Mouse (Mus musculus) kidney, postnatal 14 days (tissue): ENCODE results near the gene Defb22.

Source experiments
- DNase-seq: peaks from one replicate; pipeline ENCODE4 v3.0.0; 2022; ENCODE audit warnings: mixed read lengths

Gene Defb22

DNA sequence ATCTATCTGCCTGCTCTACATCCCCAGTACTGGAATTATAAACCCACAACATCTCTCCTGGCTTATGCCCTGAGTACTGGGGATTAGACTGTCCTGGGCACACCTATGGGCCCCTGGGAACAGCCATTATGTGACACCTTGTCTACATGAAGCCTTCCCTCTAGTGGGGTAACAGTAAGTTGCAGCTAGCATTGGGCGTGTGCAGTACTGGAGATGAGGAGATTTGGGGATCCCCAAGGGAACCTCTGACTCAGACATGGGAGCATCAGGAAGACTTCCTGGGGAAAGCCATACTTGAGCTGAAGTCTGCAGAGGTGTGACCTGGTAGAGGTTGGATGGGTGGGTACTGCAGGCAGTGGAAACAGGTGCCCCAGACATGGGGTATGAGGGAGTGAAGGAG lies 51.0 kb downstream of the Defb22 start:
- DNase-seq, result no peak

DNA sequence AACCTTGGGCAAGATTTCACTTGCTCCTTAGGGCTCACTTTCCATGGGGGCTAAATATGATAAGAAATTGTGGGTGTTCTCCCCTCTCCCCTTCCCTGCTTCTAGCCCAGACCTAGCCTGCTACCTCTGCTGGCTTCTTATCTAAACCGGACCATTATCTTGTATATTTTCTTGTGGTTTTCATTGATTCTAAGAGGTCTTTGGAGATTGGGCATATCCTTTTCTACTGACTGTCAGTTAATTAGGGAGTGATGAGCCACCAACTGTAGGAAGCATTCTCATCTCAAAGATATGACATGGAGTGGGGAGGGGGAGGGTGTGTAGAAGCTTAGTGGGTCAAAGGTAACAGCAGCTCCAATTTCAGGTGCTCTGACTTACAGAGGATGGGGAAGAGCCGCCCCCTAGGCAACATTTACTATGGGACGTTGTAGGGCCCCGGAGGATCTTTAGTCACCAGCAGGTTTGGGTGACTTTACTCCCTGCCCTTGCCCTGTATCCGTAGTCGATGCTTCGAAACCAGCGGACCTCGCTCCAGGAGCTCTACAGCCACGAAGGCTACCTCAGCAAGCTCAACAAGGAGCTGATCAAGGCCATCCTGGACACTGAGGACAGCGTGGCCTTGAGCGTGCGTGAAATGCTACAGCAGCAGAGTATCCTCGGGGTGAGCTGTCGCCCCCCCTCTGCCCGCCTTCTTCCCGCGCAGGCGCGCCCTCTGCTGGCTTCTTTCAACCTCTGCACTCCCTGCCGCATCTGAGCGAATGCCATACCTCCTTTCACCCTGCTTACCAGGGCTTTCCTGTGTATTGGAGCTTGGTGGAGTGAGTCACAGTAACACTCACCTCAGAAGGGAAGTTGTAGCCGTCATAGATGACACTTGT lies 52.7 kb downstream of the Defb22 start:
- peak; percentile 88 for DNase-seq

DNA sequence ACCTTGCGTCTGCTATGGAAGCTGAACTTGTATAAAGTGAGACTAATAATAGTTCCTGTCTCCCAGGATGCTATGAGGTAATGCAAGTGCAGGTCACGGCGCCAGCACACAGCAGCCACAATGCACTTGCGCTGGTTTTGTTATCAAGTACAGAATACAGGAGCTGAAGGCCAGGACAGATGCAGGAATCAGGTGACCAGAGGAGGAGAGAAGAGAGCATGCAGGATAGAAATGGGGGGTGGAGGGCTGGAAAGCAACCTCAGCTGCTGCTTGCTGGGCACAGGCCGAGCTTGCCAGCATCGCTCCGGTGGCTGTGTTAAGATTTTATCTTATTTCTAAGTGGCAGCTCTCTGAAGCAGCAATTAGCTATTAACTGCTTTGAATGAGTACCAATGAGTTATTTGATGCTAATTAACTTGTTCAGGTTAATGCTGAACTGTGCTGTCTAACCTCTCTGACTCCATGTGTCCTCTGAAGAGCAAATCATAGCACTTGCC lies 53.5 kb downstream of the Defb22 start:
- peak; percentile 55 for DNase-seq
